Mouse (Mus musculus): Measurements from ENCODE around the gene Bcl10.
"Not testable (repeated sequence)": the region's sequence is repeated elsewhere in the genome, so short reads cannot be mapped to it uniquely, and the experiment has no call there.

Bcl10 gene

DNA sequence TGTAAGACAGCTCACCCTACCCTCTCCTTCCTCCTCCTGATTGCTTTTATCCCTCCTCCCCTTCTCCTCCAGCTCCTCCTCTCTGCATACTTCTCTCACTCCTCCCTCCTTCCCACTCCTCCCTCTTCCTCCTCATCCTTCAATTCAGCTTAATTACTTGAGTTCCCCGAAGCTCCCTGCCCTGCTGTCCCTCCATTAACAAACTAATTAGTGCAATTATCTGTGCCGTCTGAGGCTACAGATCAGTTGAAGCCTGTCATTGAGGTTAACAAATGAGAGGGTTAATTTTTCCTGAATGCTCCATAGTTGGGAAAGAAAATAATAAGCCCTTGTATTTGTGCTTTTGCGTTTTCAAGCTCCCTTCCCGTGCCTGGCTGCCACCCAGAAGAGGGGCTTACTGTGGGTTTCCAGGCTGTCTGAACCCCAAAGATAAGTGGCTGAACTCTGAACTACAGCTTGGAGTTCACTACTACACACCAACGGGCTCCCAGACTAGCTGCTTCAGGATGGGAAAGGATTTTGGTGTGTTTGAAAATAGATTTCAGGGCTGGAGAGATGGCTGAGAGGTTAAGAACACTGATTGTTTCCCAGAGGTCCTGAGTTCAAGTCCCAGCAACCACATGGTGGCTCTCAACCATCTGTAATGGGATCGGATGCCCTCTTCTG, 25.1 kb downstream of the Bcl10 start:
- in situ Hi-C loops (cut with MboI, MseI): no loop called here

DNA sequence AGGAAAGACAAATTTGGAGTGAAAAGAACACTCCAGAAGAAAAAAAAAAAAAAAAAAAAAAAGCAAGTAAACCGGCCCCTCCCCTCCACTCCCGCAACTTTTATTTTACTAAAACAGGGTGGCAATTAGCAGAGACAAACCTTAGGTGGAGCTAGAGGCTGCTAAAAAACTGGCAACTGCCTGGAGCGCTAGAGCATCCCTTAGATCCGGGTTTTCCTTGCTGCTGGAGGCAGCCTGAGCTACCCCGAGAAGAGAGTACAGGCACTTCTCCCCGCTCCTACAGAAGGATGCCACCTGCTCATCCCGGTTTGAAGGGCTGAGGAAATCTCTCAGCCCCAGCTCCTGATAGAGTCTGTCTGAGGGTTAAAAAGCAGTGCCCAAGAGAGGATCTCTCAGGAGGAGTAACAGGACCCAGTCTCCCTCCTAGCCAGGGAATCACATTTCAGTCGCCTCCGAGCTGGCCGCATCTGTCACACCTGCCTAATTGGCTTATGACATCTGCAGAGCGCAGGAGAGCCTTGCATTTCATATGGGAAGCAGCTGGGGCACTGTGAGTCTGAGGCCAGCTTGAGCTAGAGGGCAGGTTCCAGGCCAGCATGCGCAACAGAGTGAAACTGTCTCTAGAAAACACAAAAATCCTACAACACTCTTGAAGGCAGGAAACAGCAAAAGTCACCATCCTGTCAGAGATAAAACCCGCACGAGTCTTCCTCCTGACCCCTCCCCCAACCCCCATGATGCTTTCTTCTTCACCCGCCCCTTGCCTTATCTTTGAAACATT, 27.6 kb downstream of the Bcl10 start:
- in situ Hi-C loops (cut with MboI, MseI): loop anchor here (5.0 kb wide), 1 partner anchor 227 kb away; no protein-coding TSS in a partner anchor

DNA sequence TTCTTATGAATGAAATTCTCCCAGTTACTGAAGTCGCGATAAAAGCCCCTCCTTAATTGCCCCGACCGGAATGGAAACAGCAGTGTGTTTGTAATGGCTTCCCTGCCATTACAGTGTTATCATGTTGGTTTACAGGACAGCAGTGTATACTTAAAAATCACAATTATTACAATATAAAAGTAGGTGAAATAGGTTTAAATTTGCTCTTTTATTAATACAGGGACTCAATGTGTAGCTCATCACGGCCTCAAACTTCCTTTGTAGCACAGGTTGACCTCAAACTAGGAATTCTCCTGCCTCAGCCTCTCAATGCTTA, 28.2 kb downstream of the Bcl10 start:
- in situ Hi-C loops (cut with MboI, MseI): loop anchor here (5.0 kb wide), 1 partner anchor 227 kb away; no protein-coding TSS in a partner anchor

DNA sequence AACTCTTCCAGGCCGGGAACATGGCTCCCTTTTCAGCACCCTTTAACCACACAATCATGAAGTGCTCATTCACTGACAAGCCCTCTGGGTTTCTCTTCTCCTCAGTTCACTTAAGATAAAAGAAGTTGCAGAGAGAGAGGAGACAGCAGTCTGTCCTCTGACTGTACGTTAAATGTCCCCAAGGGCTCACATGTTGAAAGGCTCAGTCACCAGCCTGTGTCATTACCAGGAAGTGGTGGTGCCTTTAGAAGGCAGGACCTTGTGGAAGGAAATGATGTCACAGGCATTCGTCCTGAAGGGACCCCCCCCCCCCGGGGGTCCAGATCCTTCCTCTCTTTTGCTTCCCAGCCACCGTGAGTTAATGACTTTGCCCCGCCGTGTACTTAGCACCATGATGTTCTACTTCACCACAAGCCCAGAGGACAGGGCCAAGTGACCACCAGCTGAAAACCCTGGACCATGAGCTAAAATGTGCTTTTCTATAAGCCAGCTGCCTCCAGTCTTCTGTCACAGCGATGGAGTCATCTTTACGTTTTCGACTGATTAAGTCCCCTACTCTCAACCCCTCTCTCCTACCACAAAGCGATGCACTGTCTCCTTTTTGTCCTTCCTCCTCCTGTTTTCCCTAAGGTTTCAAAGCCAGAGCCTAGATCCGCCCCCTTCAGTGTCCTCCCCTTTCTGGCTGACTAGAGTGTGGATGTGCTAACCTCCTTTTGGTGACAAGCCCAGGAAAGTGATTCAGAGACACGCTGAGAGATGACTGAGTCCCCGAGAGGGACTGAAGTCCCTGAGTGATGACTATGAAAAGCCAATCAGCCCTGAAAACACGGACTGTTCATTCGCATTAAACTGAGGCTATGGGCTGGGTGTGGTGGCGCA, 28.9 kb downstream of the Bcl10 start:
- in situ Hi-C loops (cut with MboI, MseI): loop anchor here (5.0 kb wide), 1 partner anchor 226 kb away; no protein-coding TSS in a partner anchor

DNA sequence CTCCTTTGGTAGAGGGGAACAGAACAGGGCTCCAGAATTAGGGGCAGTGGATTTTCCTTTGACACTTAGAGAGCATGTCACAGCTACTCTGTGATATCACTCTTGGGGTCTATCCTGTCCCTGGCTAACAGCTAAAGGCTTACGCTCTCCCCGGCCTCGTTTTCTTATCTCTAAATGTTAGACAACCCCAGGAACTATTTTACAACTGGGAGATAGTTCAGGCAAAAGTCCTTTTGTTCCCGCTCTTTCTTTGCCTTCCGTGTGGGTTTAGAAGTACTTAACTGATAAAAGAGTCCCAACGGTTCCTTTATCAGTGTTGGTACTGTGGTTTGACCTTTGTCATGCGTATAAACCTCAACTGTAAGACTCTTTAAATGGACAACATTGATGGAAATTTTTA, 30.3 kb downstream of the Bcl10 start:
- in situ Hi-C loops (cut with MboI, MseI): loop anchor here (5.0 kb wide), 1 partner anchor 224 kb away; no protein-coding TSS in a partner anchor

DNA sequence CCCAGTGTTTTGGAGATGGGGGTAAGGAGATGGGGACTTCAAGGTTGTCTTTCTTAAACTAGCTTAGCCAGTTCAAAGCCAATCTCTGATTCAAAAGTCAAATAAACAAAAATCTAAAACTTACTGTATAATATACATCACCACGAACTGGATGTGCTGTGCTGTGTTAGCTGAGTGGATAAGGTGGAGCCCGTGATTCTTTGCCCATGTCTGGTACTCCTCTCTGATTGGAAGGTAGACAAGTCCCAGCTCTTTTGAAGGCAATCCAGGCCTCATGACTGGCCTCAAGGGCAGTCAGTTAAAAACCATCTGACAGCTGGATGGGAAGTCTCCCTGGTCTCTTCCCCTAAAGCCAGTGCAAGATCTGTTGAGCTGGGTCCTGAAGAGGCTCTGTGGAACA, 30.8 kb downstream of the Bcl10 start:
- in situ Hi-C loops (cut with MboI, MseI): loop anchor here (5.0 kb wide), 1 partner anchor 224 kb away; no protein-coding TSS in a partner anchor

DNA sequence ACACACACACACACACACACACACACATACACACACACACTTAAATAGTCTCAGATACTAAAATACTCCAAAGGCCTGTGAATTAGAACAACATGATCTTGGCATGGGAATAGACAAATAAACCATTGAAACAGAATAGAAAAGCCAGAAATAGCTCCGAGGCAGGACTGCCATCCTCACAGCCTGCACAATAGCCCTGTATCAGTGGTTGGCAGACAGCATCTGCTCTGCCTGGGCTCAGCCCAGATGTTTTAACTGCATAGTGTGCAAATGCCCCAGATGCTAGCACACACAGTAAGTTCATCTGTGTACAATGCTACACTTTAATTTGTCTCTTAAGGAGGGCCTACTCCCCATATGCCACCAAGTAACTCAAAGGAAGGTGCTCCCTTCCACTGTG, 37.2 kb downstream of the Bcl10 start:
- in situ Hi-C loops (cut with MboI, MseI): no loop called here

DNA sequence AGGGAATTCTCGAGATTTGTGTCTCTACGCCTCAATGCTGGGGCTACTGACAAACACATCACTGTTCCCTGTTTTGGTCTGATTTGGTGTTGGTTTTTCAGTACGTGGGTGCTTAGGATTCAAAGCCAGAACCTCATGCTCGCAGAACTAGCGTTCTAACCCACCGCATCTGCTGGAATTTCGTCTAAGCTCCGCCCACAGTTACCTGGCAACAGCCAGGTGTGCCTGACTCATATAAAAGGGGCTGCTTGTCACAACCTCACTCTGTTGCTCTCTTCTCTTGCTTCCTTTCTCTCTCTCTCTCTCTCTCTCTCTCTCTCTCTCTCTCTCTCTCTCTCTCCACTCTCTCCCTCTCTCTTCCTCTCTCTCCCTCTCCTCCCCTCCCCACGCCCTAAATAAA, 39.8 kb downstream of the Bcl10 start:
- in situ Hi-C loops (cut with MboI, MseI): no loop called here

DNA sequence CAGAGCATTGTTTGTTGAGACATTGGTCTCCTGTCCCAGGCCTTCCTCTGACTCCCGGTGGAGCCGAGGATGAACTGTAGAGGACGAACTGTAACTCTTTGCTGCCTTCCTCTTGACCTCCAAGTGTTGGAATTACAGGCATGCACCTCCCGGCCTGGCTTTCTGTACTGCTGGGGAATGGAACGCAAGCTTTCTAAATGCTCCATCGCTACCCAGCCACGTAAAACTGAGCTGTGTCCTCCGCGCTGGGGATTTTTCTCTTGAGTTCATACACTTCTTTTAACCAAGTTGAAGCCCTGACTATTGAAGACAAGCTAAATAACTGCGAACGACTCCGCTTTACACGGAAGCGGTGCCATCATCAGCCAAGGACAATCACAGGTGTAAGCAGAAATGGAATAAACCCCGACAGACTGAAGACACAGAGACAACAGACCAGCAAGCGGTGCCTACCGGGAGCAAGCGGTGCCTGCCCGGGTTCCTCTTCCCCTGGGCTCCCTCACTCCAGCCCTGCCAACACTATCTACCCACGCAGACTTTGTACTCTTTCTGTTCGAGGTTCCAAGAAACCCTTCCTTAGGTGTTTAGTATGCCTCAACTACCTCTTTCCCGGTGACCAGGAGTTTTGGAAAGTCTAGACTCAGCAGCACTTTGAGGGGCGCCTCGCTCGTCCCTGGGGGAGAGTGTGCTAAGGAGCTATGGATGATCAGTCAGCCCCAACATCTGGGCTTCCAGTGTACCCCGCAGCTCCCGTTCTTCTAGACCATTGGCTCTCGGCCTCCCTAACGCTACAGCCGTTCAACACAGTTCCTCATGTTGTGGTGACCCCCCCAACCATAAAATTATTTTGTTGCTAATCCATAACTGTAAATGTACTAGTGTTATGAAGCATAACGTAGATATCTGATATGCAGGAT, 40.8 kb downstream of the Bcl10 start:
- in situ Hi-C loops (cut with MboI, MseI): no loop called here

DNA sequence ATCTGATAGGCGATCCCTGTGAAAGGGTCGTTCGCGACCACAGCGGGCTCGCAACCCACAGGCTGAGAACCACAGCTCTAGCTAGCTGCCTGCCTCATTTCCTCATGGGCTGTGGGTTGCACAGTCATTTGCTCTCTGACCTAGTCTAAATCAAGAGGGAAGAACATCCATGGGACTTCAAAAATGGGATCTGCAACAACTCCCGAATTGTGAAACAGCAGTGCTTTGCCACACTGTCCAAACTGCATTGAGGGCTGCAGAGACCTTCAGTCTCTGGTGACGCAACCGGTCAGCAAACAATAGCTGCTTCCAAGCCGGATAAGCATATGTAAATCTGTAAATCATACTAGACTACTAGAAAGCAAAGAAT, 41.4 kb downstream of the Bcl10 start:
- in situ Hi-C loops (cut with MboI, MseI): no loop called here

DNA sequence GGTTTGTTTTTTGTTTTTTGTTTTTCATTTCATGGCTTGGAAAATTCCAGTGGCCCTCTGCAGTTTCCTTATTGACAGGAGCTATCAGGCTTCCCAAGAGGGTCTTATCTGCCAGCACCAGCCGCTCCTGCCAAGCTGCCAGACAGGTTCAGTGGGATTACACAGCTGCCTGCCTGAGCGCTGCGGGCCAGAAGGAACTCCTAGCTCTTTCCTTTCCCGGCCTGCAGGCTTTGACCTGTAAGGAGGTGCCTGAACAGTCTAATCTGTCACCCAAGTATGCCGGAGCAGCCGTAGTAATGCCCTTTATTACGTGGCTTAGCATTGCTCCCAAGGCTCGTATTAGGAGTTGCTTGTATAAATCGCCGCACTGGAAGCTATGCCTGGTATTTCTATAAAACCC, 41.9 kb downstream of the Bcl10 start:
- in situ Hi-C loops (cut with MboI, MseI): no loop called here

DNA sequence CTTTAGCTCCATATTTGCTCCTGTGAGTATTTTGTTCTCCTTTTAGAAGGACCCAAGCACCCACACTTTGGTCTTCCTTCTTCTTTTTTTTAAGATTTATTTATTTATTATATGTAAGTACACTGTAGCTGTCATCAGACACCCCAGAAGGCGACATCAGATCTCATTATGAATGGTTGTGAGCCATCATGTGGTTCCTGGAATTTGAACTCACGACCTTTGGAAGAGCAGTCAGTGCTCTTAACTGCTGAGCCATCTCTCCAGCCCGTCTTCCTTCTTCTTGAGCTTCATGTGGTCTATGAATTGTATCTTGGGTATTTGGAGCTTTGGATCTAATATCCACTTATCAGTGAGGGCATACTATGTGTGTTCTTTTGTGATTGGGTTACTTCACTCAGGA, 43.0 kb downstream of the Bcl10 start:
- in situ Hi-C loops (cut with MboI, MseI): not testable (repeated sequence)

DNA sequence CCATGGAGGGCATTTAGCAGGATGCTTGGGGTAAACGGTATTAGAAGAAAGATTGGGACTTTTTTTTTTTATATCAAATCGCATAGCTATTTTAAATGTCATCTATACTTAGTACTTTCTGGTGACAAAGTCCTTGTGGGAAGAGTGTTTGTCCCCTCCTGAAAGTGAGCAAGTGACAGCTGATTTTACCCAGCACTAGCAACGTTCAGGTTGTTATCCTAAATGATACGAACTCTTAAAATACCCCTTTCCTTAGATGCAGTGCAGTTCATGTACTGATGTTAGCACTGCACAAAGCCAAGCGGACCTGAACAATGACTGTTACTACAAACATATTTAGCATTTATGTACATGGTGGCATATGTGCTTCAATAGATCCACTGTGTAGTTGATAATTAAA, 44.2 kb downstream of the Bcl10 start:
- in situ Hi-C loops (cut with MboI, MseI): no loop called here

DNA sequence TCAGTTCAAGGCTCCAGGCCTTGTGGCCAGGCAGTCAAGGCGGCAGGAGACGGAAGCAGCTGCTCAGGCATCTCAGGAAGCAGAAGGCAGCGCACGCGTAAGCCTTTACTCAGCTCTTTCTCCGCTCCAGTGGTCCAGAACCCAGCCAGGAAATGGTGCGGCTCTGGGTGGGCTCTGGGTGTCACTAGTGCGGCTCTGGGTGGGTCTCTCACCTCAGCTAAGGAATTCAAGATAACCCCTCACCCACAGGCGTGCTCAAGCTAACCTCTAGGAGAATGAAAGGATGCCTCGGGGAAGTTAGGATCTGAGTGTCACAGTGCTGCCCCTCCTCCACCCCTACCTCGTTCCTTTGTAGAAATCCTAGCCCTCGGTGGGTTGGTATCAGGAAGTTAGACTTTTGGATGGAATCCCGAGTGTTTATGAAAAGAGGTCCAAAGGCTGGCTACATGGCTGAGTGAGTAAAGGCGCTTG, 46.5 kb downstream of the Bcl10 start:
- in situ Hi-C loops (cut with MboI, MseI): no loop called here

DNA sequence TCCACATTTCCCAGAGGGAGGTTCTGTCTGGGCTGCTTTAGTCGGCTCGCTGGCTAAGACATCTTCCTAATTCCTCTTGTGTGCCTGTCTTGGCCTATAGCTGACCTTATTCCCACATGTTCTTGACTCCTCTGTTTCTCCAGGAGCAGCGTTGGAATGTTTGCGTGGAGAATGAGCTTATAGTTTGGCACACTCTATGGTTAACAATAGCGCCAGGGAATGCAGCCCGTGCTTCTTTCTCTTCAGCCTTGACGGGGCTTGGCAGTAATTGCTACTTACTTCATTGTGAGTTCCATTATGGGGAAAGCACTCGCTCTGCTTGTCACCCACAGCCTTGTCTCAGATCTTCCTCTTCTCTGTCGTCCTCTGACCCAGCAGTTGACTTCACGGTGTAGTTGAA, 48.9 kb downstream of the Bcl10 start:
- in situ Hi-C loops (cut with MboI, MseI): no loop called here

DNA sequence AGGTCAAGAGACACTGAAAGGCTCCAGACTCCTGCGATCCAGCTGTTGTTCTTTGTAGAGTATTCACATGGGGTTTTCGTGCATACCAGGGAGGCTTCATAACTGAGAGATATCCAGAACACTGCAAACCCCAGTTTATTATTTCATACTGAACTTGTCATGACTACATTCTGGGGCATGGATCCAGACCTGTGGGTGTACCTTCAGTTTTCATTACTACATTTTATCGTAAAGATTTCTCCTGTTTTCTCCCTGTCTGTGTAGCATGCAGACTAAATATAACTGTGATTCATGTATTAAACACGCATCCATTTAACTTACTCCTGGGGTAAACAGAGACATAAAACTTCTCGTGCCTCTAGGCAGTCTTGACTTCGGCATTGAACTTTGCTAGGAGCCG, 52.4 kb downstream of the Bcl10 start:
- in situ Hi-C loops (cut with MboI, MseI): no loop called here
